Mouse (Mus musculus): ENCODE measurements around the gene Pard6b.

The Pard6b gene

DNA sequence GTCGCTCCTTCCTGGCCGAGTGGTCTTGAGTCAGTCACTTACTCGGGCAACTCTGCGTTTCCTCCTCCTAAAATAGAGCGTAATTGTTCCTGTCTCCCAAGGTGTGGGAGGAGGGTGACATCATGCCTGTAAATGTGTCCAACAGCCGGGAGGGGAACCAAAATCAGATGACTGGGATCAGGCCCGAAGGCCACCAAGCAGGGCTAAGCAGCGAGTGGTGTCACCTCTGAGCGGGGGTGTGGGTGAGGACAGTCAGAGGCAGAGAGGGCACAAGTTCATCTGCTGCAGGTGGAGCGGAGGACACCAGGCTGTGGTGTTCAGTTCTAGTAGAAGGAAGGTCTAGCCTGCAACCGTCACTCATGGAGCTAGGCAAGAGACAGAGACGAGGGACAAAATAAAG lies 17.1 kb upstream of the Pard6b start:
- DNase-seq: no peak

DNA sequence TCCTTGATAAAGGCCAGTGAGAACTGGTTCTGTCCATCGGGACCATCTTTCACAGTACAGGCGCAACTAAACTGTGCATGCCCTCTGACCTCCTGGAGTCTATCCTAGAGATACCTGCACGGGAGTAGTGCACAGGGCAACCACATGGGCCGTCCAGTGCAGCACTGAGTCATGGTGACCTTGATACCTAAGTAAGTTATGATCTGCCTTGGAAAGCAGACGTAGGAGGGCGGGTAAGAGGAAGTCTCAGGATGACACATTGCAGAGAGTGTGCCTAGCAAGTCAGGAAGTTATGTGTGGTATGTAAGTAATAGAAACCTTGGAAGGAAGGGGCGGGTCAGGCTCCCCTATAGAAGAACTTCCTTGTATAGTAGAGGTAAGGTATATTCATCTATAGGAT lies 15.3 kb upstream of the Pard6b start:
- no peak for DNase-seq

GRCm38 (mm10) chr2:168066783-168067182 lies 14.0 kb upstream of the Pard6b start:
- DNase-seq: peak; percentile 32 to 65

- DNase-seq: no peak
These were observed 10.4 kb upstream of the Pard6b start for GRCm38 (mm10) chr2:168070425-168070824.

- DNase-seq: peak; percentile 53 to 85
These were observed 8.2 kb upstream of the Pard6b start for GRCm38 (mm10) chr2:168072436-168073131.

GRCm38 (mm10) chr2:168073722-168074121 lies 7.1 kb upstream of the Pard6b start:
- DNase-seq: no peak

- DNase-seq: no peak
These were observed 6.3 kb upstream of the Pard6b start for GRCm38 (mm10) chr2:168074457-168074856.

- DNase-seq: peak in 1 of 2 experiments; percentile 57
These were observed 3.8 kb upstream of the Pard6b start for GRCm38 (mm10) chr2:168076840-168077576.

- DNase-seq: peak; percentile 84 to 93
These were observed 2.5 kb upstream of the Pard6b start for GRCm38 (mm10) chr2:168078107-168078830.

GRCm38 (mm10) chr2:168081299-168081932 lies 612 bp downstream of the Pard6b start:
- DNase-seq: no peak

- DNase-seq: no peak
These were observed 1.1 kb downstream of the Pard6b start for GRCm38 (mm10) chr2:168081933-168082306.

DNA sequence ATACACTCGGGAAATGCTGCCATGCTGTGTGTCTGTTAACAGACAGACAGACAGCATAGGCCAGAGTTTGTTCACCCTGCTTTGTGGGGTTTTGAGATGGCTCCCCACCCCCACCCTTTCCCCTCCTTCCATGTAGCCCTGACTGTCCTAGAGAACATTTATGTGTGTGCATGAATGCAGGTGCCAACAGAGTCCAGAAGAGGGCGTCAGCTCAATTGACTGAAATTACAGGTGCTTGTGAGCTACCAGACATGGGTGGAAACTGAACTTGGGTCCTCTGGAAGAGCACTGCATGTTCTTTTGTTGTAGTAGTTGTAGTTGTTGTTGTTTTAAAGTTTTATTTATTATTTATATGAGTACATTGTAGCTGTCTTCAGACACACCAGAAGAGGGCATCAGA lies 2.8 kb downstream of the Pard6b start:
- no peak for DNase-seq

GRCm38 (mm10) chr2:168084228-168084627 lies 3.4 kb downstream of the Pard6b start:
- no peak for DNase-seq

GRCm38 (mm10) chr2:168085621-168086265 lies 4.9 kb downstream of the Pard6b start:
- no peak for DNase-seq

DNA sequence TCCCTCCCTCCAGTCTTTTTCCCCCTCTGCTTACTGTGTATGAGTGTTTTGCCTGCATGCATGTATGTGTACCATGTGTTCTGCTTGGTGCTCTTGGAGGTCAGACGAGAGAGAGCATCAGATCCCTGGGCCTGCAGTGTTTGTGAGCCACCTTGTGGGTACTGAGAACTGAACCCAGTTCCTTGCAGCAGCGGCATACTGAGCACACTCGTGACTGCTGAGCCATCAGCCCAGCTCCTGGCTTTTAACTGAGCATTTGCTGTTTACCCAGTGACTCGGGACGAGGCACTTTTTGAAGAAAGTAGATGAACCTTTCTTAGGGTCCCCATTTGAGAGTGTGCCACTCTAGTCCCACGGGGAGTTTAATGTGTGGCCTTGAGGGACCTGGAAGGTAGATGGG lies 5.5 kb downstream of the Pard6b start:
- DNase-seq: no peak

- DNase-seq: no peak
These were observed 6.0 kb downstream of the Pard6b start for GRCm38 (mm10) chr2:168086839-168087238.

DNA sequence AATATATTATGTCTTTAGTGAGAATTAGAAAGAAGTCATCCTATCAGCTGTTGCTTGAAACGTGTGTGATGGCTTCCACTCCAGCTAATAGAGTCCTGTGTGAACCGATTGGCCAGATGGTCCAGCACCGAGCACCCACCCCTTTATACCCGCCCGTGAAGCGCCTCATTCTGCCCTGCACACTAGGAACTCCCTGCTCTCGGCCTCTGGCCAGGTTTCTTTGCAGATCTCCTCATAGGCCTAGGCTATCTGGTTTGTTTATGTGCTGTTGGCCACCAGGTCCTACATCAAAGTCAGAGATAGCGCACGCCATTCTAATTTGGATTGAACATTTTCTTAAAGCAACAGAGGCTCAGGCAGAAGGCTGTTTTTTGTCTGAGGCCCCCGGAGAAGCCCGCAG lies 10.8 kb downstream of the Pard6b start:
- no peak for DNase-seq

- DNase-seq: no peak
These were observed 12.3 kb downstream of the Pard6b start for GRCm38 (mm10) chr2:168093077-168093476.

DNA sequence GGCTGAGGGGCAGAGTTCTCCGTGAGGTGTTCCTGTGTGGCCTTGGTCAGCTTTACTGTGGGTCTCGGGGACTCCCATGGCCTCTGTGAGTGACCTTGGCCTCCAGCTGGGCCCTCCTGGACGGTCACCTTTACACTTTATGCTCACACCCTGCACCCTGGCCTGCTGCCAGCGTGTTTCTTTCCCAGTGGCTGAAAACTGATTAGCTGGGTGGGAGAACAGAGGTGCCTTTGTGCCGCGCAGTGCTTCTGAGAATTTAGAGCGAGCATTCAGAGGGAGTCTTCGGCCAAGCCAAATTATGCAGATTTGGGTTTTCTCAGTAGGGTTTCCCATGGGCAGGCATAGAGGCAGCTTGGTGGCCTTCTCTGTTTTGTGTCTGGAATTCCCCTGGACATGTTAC lies 14.3 kb downstream of the Pard6b start:
- no peak for DNase-seq

DNA sequence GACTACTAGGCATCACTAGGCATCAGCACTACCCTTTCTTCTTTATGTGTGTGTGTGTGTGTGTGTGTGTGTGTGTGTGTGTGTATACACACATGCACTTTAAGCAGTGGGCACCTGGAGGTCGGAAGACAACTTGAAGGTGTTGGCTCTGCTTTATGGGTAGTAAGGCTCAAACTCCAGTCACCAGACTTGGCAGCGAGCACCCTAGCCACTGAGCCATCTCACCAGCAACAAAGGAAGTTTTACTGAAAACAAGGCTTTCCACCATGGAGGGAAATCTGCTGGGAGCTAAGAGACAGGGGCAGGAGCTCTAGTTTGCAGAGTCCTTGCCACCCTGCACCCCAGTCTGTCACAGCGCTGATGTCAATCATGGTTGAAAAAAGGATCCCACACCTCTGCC lies 15.7 kb downstream of the Pard6b start:
- no peak for DNase-seq

GRCm38 (mm10) chr2:168098040-168098439 lies 17.2 kb downstream of the Pard6b start:
- DNase-seq: peak; percentile 79 to 89

- DNase-seq: no peak
These were observed 19.2 kb downstream of the Pard6b start for GRCm38 (mm10) chr2:168100008-168100407.

- no peak for DNase-seq
These were observed 21.0 kb downstream of the Pard6b start for GRCm38 (mm10) chr2:168101805-168102204.

Measured in lung, postnatal 4 days (tissue).